Mouse (Mus musculus) thymus, adult 2 months (tissue): ENCODE measurements around the gene Traf7. TPM values are rescaled to one million over a fixed set of nuclear protein-coding genes. Genes with fewer than 3 reads are reported as not detected.

Source experiments
- DNase-seq: peaks from one replicate; pipeline ENCODE4 v3.0.0; 2021
- H3K27ac ChIP-seq: fragments of 200-500 bp; 2 replicates; pipeline ENCODE4 v1.5.1; 2012; ENCODE audit warnings: low read length, control low read depth; ENCODE audit not compliant: control insufficient read depth, insufficient read depth
- H3K27me3 ChIP-seq: fragments of 200-500 bp; 2 replicates; pipeline ENCODE4 v1.6.1; 2012; ENCODE audit warnings: mild to moderate bottlenecking, low read length, moderate library complexity, mixed read lengths; ENCODE audit not compliant: control insufficient read depth, insufficient read depth
- H3K36me3 ChIP-seq: fragments of 200-500 bp; 2 replicates; pipeline ENCODE4 v1.6.1; 2012; ENCODE audit warnings: mild to moderate bottlenecking, low read length, moderate library complexity; ENCODE audit not compliant: control insufficient read depth, insufficient read depth
- H3K4me1 ChIP-seq: fragments of 200-500 bp; replicated peaks from 2 replicates; pipeline ENCODE4 v1.6.1; 2012; ENCODE audit warnings: low read length; ENCODE audit not compliant: control insufficient read depth, insufficient read depth
- H3K4me3 ChIP-seq: fragments of 200-500 bp; 2 replicates; pipeline ENCODE4 v1.5.1; 2012; ENCODE audit warnings: mild to moderate bottlenecking, low read length, control low read depth, moderate library complexity; ENCODE audit not compliant: control insufficient read depth, insufficient read depth
- CTCF ChIP-seq: fragments of 200-500 bp; IDR thresholded peaks from 2 replicates; pipeline ENCODE4 v1.5.1; 2012; ENCODE audit warnings: mild to moderate bottlenecking, control low read depth, low read length, moderate library complexity, borderline replicate concordance; ENCODE audit not compliant: control insufficient read depth, poor library complexity, insufficient read depth; ENCODE audit errors: extremely low read depth
- POLR2A ChIP-seq: fragments of 200-500 bp; IDR thresholded peaks from 2 replicates; pipeline ENCODE4 v1.6.1; 2012; ENCODE audit warnings: mild to moderate bottlenecking, low read length, control low read depth, moderate library complexity; ENCODE audit not compliant: control insufficient read depth, poor library complexity, insufficient read depth; ENCODE audit errors: extremely low read depth
- WGBS: fragments of 180-500 bp; shearing (Covaris S2); methylation state at CpG from one replicate; pipeline ENCODE4 v1.1.7; 2018; 5-methylcytosine and 5-hydroxymethylcytosine counted together
- polyA plus RNA-seq: library from polyadenylated mRNA; depleted of rRNA; stranded (reverse); fragments of >200 nt; gene quantifications from 2 replicates; pipeline ENCODE4 v1.2.3, GENCODE M21; 2012

The Traf7 gene
- polyA plus RNA-seq, 1 experiment = 362 TPM

DNA sequence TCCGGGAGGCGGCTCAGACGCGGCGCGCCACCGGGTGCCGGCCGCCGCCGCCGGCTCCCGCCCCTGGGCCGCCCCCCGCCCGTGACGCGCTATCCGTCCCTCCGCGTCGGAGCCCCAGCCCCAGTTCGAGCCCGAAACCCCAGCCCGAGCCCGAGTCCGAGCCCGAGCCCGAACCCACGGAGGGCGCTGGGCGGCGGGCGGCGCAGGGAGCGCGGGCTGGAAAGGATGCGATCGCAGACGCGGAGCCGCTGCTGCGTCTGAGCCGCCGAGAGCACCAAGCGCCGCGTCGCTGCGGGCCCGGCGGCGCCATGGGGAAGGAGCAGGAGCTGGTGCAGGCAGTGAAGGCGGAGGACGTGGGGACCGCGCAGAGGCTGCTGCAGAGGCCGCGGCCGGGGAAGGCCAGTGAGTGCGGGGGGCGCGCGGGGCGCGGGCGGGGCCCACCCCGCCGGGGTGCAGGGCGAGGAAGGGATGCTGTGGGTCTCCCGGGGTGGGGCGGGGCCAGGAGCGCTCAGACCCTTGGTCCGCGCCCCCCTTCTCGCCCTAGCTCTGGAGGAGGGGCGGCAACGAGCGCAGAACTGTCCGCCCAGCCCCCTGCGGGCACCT lies 39.0 kb downstream of the Traf7 start:
- TF ChIP-seq CTCF (no peak), POLR2A (no peak)
- H3K27ac ChIP-seq = no peak overlapping the region
- H3K36me3 ChIP-seq = no peaks in the 10 kb centered on the region
- H3K27me3 ChIP-seq = peaks cover 18% of the 10 kb centered on the region
- H3K4me1 ChIP-seq = peaks cover 9% of the 10 kb centered on the region; the same call in 1 of the 2 replicates
- no peak for DNase-seq
- 2% methylated on average over 66 of the region's 81 CpGs for WGBS
- H3K4me3 ChIP-seq = peak overlapping the region; percentile 38

GRCm38 (mm10) chr17:24488186-24488661 lies 39.5 kb downstream of the Traf7 start, which contains the start of gene Caskin1:
TSS of gene Caskin1 (plus strand) at chr17:24488601.
- 3% methylated on average over 45 of the region's 45 CpGs for WGBS
- peaks cover 18% of the 10 kb centered on the region for H3K27me3 ChIP-seq
- H3K27ac ChIP-seq = no peak within 1 kb of the TSS
- peaks cover 9% of the 10 kb centered on the region; the same call in 1 of the 2 replicates for H3K4me1 ChIP-seq
- no peak for TF ChIP-seq POLR2A
- TF ChIP-seq CTCF = no peak
- H3K4me3 ChIP-seq = peak within 1 kb of the TSS; percentile 38
- no peak for DNase-seq
- H3K36me3 ChIP-seq = no peaks in the 10 kb centered on the region

DNA sequence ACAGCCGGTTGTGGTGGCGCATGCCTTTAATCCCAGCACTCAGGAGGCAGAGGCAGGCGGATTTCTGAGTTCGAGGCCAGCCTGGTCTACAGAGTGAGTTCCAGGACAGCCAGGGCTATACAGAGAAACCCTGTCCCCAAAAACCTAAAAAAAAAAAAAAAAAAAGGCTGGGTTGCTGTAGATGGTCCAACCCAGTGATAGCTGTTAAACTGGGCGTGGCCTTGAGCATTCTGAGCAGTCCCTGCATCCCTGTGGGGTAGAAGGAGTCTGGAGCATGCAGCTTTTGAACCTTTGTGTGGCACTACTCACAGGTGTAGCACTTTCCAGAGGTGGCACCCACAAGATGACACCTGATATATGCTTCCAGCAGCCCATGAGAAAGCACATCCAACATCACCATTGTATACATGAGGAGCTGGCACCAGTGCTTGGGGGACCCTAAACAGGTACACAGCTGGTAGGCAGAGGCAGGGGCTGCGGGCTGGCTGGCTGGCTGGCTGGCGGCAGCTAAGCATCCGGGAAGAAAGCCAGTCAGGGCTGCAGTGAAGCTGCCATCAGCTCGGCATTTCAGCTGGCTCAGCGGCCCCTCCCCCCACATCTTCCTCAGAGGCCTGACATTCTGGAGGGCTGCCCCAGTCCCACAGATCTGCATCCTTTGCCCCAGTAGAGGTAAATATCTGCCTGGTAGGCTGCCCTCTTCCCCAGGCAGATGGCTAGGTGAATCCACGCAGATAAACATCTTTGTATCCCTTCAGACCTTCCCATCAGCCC lies 42.5 kb downstream of the Traf7 start:
- H3K27me3 ChIP-seq = peaks cover 18% of the 10 kb centered on the region
- peaks cover 9% of the 10 kb centered on the region; the same call in 1 of the 2 replicates for H3K4me1 ChIP-seq
- H3K27ac ChIP-seq = no peak overlapping the region
- no peak for DNase-seq
- TF ChIP-seq POLR2A (no peak), CTCF (no peak)
- no peaks in the 10 kb centered on the region for H3K36me3 ChIP-seq
- WGBS = 61% methylated on average over 11 of the region's 11 CpGs
- no peak overlapping the region for H3K4me3 ChIP-seq

DNA sequence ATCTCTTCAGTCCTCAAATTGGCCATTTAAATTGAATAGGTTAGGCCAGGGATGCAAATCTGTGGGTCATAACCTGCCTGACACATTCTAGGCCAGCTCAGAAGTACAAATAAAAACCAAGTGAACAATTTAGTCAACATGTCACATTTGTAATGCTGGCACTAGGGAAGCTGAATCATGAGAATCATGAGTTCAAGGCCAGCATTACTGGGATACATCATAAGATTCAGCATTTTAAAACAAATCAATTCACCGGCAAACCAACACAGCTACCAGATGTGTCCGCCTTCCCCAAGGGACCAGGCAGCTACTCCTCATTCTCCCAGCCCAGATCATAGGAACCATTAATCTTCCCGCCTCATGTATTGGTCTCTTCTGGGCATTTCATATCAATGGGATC lies 44.2 kb downstream of the Traf7 start:
- Histone ChIP-seq H3K36me3 (no peaks in the 10 kb centered on the region), H3K4me3 (no peak overlapping the region), H3K27ac (no peak overlapping the region), H3K27me3 (peaks cover 6% of the 10 kb centered on the region; the same call in 1 of the 2 replicates), H3K4me1 (peaks cover 4% of the 10 kb centered on the region; the same call in 1 of the 2 replicates)
- DNase-seq = no peak
- 97% methylated on average over 3 of the region's 3 CpGs for WGBS
- TF ChIP-seq CTCF (no peak), POLR2A (no peak)

DNA sequence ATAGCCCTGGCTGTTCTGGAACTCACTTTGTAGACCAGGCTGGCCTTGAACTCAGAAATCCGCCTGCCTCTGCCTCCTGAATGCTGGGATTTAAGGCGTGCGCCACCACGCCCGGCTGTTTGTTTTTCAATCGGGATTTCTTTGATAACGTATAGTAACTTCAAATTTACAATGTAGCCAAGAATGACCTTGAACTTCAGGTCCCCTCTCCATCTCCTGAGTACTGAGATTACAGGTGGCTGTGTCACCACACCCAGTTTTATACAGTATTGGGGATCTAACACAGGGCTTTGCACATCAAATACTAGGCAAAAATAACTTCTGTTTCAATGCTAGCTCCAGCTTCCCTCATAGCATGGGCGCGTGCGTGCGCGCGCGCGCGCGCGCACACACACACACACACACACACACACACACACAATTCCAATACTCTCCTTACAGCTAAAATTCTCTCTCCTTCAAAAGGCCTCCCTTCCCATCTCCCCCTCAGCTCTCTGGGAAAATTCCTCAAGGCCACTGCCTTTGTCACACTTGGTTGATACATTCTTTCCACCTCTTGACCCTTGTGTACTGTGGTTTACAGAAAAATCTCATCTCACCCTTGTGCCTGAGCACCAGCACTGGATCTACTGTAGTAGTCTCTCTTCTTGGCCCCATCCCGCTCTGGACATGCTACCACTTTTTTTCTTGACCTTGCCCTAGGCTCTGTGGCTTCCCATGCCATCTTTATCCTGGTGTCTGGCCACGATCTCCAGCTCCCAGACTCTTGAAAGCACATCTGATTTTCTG lies 46.5 kb downstream of the Traf7 start:
- TF ChIP-seq POLR2A (no peak), CTCF (no peak)
- H3K27ac ChIP-seq = no peak overlapping the region
- WGBS = 97% methylated on average over 20 of the region's 20 CpGs
- no peak for DNase-seq
- peaks cover 8% of the 10 kb centered on the region for H3K4me1 ChIP-seq
- H3K4me3 ChIP-seq = no peak overlapping the region
- H3K27me3 ChIP-seq = no peaks in the 10 kb centered on the region
- H3K36me3 ChIP-seq = peaks cover 10% of the 10 kb centered on the region
